Mouse (Mus musculus) midbrain, embryonic 13.5 days (tissue): ENCODE data around the gene C5ar2. TPM values are rescaled to one million over a fixed set of nuclear protein-coding genes. Genes with fewer than 3 reads are reported as not detected.

Source experiments
- ATAC-seq: fragments of 200-750 bp; cut with Nextera tagmentation; 2 replicates; pipeline ENCODE4 v1.8.0; 2017; ENCODE audit warnings: mild to moderate bottlenecking, moderate TSS enrichment, moderate library complexity
- H3K27ac ChIP-seq: fragments of 300-500 bp; sonication (generic); 2 replicates; pipeline ENCODE4 v1.5.1; 2015; ENCODE audit warnings: inconsistent platforms, mild to moderate bottlenecking, moderate library complexity
- H3K27me3 ChIP-seq: fragments of 300-500 bp; sonication (generic); 2 replicates; pipeline ENCODE4 v1.6.1; 2015; ENCODE audit warnings: mild to moderate bottlenecking, inconsistent platforms
- H3K36me3 ChIP-seq: fragments of 300-500 bp; sonication (generic); 2 replicates; pipeline ENCODE4 v1.6.1; 2015; ENCODE audit warnings: mild to moderate bottlenecking, inconsistent platforms
- H3K4me1 ChIP-seq: fragments of 300-500 bp; sonication (generic); replicated peaks from 2 replicates; pipeline ENCODE4 v1.6.1; 2015; ENCODE audit warnings: inconsistent platforms
- H3K4me2 ChIP-seq: fragments of 300-500 bp; sonication (generic); replicated peaks from 2 replicates; pipeline ENCODE4 v1.6.1; 2015; ENCODE audit warnings: moderate library complexity, mild to moderate bottlenecking, inconsistent platforms
- H3K4me3 ChIP-seq: fragments of 300-500 bp; sonication (generic); replicated peaks from 2 replicates; pipeline ENCODE4 v1.5.1; 2015; ENCODE audit warnings: mild to moderate bottlenecking, inconsistent platforms
- H3K9ac ChIP-seq: fragments of 300-500 bp; sonication (generic); replicated peaks from 2 replicates; pipeline ENCODE4 v1.6.1; 2015; ENCODE audit warnings: mild to moderate bottlenecking, inconsistent platforms
- H3K9me3 ChIP-seq: fragments of 300-500 bp; sonication (generic); 2 replicates; pipeline ENCODE4 v1.6.1; 2016; ENCODE audit warnings: mild to moderate bottlenecking, inconsistent platforms
- WGBS: fragments of 180-500 bp; shearing (Covaris S2); methylation state at CpG from one replicate; pipeline ENCODE4 v1.1.7; 2015; 5-methylcytosine and 5-hydroxymethylcytosine counted together
- polyA plus RNA-seq: library from polyadenylated mRNA; unstranded; fragments of >200 nt; fragmentation: Nextera tagmentation; extraction: Ambion mirVana; gene quantifications from 2 replicates; pipeline ENCODE4 v1.2.1, GENCODE M21; 2015

Gene C5ar2
- polyA plus RNA-seq, result 0.05 TPM in 1 of 2 replicates, not detected in the other

DNA sequence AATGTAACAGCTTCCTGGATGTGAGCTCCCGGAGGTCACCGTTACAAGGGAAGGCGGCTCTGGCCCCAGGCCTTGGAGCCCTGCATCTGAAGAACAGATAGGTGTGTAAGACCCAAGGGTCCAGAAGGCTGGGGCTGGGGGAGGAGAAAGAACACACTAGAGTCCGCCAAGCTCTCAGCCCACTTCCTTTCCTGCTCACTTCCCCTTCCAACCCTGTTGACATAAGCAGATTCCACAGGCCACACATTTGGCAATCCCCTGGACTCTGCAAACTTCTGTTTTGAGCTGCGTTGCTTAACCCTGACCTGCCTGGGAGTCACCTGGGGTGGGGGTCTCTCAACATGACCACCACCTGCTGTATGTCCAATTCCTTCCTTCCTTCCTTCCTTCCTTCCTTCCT, at the start of gene C5ar2:
Gene C5ar2 (minus strand): TSS at position 88 of the 400 bp plus-strand sequence.
- WGBS, result 87% methylated on average over 5 of the region's 5 CpGs
- no peaks in the 10 kb centered on the region for H3K27me3 ChIP-seq
- ATAC-seq, result no peak
- H3K27ac ChIP-seq, result no peak within 1 kb of the TSS
- no peak within 1 kb of the TSS for H3K9ac ChIP-seq
- no peaks in the 10 kb centered on the region for H3K4me1 ChIP-seq
- no peaks in the 10 kb centered on the region for H3K36me3 ChIP-seq
- no peak within 1 kb of the TSS for H3K4me2 ChIP-seq
- no peak within 1 kb of the TSS for H3K4me3 ChIP-seq
- no peaks in the 10 kb centered on the region for H3K9me3 ChIP-seq

GRCm38 (mm10) chr7:16287791-16288190, 43.8 kb upstream of the C5ar2 start:
- Histone ChIP-seq H3K4me2 (no peak overlapping the region), H3K4me1 (peaks cover 13% of the 10 kb centered on the region), H3K27me3 (no peaks in the 10 kb centered on the region), H3K36me3 (peaks cover 15% of the 10 kb centered on the region), H3K27ac (no peak overlapping the region), H3K9me3 (no peaks in the 10 kb centered on the region), H3K4me3 (no peak overlapping the region), H3K9ac (no peak overlapping the region)
- WGBS, result 86% methylated on average over 1 of the region's 1 CpGs
- ATAC-seq, result no peak

- H3K9me3 ChIP-seq, result no peaks in the 10 kb centered on the region
- peaks cover 13% of the 10 kb centered on the region for H3K4me1 ChIP-seq
- H3K4me2 ChIP-seq, result peak overlapping the region; percentile 56
- peak overlapping the region; percentile 74 for H3K9ac ChIP-seq
- H3K27me3 ChIP-seq, result no peaks in the 10 kb centered on the region
- WGBS, result 90% methylated on average over 2 of the region's 2 CpGs
- no peak for ATAC-seq
- H3K27ac ChIP-seq, result peak overlapping the region; percentile 95
- H3K36me3 ChIP-seq, result peaks cover 22% of the 10 kb centered on the region
- H3K4me3 ChIP-seq, result peak overlapping the region; percentile 70
Observed at GRCm38 (mm10) chr7:16287016-16287415, 43.1 kb upstream of the C5ar2 start.

GRCm38 (mm10) chr7:16286026-16286961, 42.3 kb upstream of the C5ar2 start, which contains the start of gene Ccdc9:
Gene Ccdc9, minus strand, starts transcription at chr7:16286795.
- under 1% methylated on average over 69 of the region's 70 CpGs for WGBS
- Histone ChIP-seq H3K4me2 (peak within 1 kb of the TSS; percentile 56), H3K4me1 (peaks cover 13% of the 10 kb centered on the region), H3K27ac (peak within 1 kb of the TSS; percentile 95), H3K27me3 (no peaks in the 10 kb centered on the region), H3K36me3 (peaks cover 30% of the 10 kb centered on the region), H3K4me3 (peak within 1 kb of the TSS; percentile 70), H3K9me3 (no peaks in the 10 kb centered on the region), H3K9ac (peak within 1 kb of the TSS; percentile 74)
- peak; percentile 96 for ATAC-seq

- H3K9ac ChIP-seq, result no peak overlapping the region
- peaks cover 13% of the 10 kb centered on the region for H3K4me1 ChIP-seq
- peak; percentile 62 for ATAC-seq
- H3K36me3 ChIP-seq, result peaks cover 37% of the 10 kb centered on the region
- H3K4me2 ChIP-seq, result peak overlapping the region; percentile 56
- 3% methylated on average over 14 of the region's 14 CpGs for WGBS
- peak overlapping the region; percentile 70 for H3K4me3 ChIP-seq
- no peak overlapping the region for H3K27ac ChIP-seq
- no peaks in the 10 kb centered on the region for H3K9me3 ChIP-seq
- no peaks in the 10 kb centered on the region for H3K27me3 ChIP-seq
Observed at GRCm38 (mm10) chr7:16285450-16286025, 41.6 kb upstream of the C5ar2 start.

GRCm38 (mm10) chr7:16284904-16285303, 41.0 kb upstream of the C5ar2 start:
- Histone ChIP-seq H3K9ac (no peak overlapping the region), H3K27me3 (no peaks in the 10 kb centered on the region), H3K4me2 (peak overlapping the region; percentile 56), H3K4me1 (peaks cover 13% of the 10 kb centered on the region), H3K27ac (no peak overlapping the region), H3K4me3 (peak overlapping the region; percentile 70), H3K9me3 (no peaks in the 10 kb centered on the region), H3K36me3 (peaks cover 44% of the 10 kb centered on the region)
- no peak for ATAC-seq
- 76% methylated on average over 9 of the region's 9 CpGs for WGBS

DNA sequence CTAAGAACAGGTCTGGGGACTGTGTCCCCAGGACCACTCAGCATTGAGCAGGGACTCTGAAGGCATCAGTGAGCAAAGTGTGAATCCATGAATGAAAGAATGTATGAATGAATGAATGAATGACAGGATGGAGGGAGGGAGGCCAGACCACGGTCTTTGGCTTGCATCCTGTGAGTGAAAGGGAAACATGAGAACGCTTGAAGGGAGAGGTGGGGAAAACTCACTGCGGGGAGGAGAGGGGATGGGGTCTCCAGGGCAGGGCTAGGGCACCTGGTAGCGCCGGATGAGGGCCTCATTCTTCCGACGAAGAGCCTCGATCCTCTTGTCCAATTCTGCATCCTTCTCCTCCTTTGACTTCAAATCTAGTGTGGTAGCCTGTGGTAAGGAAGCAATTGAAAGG, 40.0 kb upstream of the C5ar2 start:
- H3K9ac ChIP-seq, result no peak overlapping the region
- peaks cover 50% of the 10 kb centered on the region for H3K36me3 ChIP-seq
- no peak for ATAC-seq
- no peaks in the 10 kb centered on the region for H3K27me3 ChIP-seq
- no peak overlapping the region for H3K4me3 ChIP-seq
- no peaks in the 10 kb centered on the region for H3K9me3 ChIP-seq
- H3K4me1 ChIP-seq, result peaks cover 13% of the 10 kb centered on the region
- no peak overlapping the region for H3K27ac ChIP-seq
- H3K4me2 ChIP-seq, result no peak overlapping the region
- WGBS, result 92% methylated on average over 8 of the region's 8 CpGs

DNA sequence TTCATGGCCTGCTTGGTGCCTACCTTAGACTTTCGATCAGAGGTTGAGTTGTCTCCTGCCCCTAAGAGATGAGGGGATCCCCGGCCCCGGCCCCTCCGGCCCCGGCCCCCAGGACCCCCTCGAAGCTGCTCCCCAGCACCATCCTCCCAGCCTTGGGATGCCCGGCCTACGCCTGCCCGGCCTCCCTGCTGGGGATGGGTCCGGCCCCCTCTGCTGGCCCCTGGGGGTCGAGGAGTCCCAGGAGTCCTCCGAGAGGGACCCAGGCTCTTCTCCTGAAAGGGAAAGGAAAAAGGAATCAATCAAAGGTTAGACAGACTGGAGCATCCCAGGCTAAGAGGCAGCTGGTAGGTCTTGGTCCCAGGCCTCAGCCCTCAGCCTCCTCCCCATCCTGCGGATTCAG, 38.4 kb upstream of the C5ar2 start:
- Histone ChIP-seq H3K9me3 (no peaks in the 10 kb centered on the region), H3K4me2 (no peak overlapping the region), H3K27ac (no peak overlapping the region), H3K27me3 (no peaks in the 10 kb centered on the region), H3K9ac (no peak overlapping the region), H3K36me3 (peaks cover 67% of the 10 kb centered on the region), H3K4me1 (peaks cover 13% of the 10 kb centered on the region), H3K4me3 (no peak overlapping the region)
- no peak for ATAC-seq
- 89% methylated on average over 13 of the region's 13 CpGs for WGBS

- Histone ChIP-seq H3K4me3 (no peak overlapping the region), H3K27me3 (no peaks in the 10 kb centered on the region), H3K4me2 (no peak overlapping the region), H3K36me3 (peaks cover 83% of the 10 kb centered on the region), H3K4me1 (peaks cover 8% of the 10 kb centered on the region), H3K27ac (no peak overlapping the region), H3K9ac (no peak overlapping the region), H3K9me3 (no peaks in the 10 kb centered on the region)
- no peak for ATAC-seq
- WGBS, result 90% methylated on average over 11 of the region's 11 CpGs
Observed at GRCm38 (mm10) chr7:16280721-16281120, 36.8 kb upstream of the C5ar2 start.

DNA sequence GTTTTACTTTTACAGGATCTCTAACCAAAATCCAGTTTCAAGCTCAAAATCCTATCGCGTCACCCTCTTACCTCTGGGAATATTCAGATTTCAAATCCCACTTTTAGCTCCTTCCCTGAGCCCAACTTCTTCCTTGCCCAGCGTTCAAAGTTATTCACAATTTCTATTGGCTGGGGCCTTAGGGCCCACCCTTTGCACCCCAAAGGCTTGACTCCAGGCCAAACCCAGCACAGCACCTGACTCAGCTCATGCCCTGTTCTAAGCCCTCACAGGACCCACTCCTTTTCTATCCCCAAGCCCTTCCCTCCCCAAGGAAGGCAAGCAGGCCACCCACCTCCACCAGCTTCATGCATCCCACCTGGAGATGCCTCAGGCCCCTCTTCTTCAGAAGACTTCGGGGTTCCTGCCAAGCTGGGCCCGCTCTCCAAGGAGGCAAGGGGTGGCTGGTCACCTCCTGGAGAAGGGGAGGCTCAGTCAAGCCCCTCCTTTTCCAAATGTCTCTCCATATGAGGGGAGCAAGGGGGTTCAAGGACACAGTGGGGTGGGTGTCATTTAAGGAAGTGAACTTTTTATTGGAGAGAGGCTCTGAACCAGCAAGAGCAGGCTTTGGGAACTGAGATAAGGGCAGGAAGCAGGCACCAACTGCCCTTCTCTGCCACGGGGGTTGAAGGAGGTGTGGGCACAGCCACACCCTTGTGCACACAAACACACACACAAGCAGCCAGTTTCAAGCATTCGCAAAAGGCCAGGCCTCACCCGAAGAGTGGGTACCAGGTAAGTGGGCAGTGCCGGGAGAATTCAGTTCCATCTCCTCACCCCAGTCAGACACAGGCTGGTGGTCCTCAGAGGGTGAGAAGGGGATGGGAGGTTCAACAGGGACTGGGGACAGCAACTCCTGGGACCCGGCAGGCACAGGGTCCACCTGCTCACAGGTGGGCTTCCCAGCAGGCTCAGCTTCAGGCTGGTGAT, 31.3 kb upstream of the C5ar2 start:
- Histone ChIP-seq H3K4me3 (no peak overlapping the region), H3K36me3 (peaks cover 51% of the 10 kb centered on the region)

DNA sequence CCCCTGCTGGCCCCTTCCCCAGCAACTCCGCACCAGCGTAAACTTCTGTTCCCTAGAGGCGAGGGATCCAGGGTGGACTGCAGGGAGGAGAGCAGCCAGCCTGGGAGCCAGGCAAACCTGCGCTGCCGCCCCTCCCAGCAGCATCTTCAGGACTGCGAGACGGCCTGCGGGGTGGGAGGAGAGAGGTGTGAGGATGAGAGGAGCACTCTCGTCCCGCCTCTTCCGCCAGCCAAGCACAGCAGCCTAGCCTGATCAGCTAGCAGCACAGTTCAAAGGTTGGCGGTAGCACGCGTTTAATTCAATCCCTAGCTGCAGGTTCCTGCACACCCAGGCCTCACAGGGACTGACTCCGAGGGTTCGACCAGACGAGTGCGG, 29.8 kb upstream of the C5ar2 start:
- Histone ChIP-seq H3K4me3 (peak overlapping the region; percentile 81), H3K4me1 (peaks cover 29% of the 10 kb centered on the region), H3K27me3 (peaks cover 9% of the 10 kb centered on the region; the same call in 1 of the 2 replicates), H3K27ac (peak overlapping the region; percentile 96), H3K9ac (peak overlapping the region; percentile 90), H3K4me2 (peak overlapping the region; percentile 93), H3K36me3 (peaks cover 39% of the 10 kb centered on the region), H3K9me3 (no peaks in the 10 kb centered on the region)
- WGBS, result 0% methylated on average over 18 of the region's 18 CpGs
- ATAC-seq, result peak; percentile 79

More for the DNA sequence above, 31.3 kb upstream of the C5ar2 start:
- H3K9me3 ChIP-seq, result no peaks in the 10 kb centered on the region
- H3K9ac ChIP-seq, result no peak overlapping the region
- 89% methylated on average over 10 of the region's 10 CpGs for WGBS
- H3K27ac ChIP-seq, result no peak overlapping the region
- H3K4me2 ChIP-seq, result peak overlapping the region; percentile 93; the same call in 1 of the 2 replicates
- peaks cover 3% of the 10 kb centered on the region; the same call in 1 of the 2 replicates for H3K27me3 ChIP-seq
- H3K4me1 ChIP-seq, result peaks cover 29% of the 10 kb centered on the region
- no peak for ATAC-seq
